8 mouse cellular contexts compared by ENCODE assay signal in genomic region chr4:9028475-9028874, GRCm38 (mm10).
A peak's percentile ranks its signal among the peaks of the same experiment; 100 is the strongest.
DNase-seq lines count a peak whose midpoint lies in the region; ATAC-seq and TF ChIP-seq lines count a peak whose summit lies in the region.

No protein-coding gene starts in this region.

- 1% methylated on average over 12 of the region's 12 CpGs for WGBS in forebrain, embryonic 14.5 days
- WGBS in hindbrain, postnatal 0 days = under 1% methylated on average over 12 of the region's 12 CpGs
- WGBS in liver, embryonic 13.5 days (ENCODE audit: insufficient replicate concordance) = 2% methylated on average over 12 of the region's 12 CpGs
- under 1% methylated on average over 12 of the region's 12 CpGs for whole genome bisulfite sequencing in neural tube, embryonic 14.5 days

- no peaks in the 10 kb centered on the region for H3K9me3 ChIP-seq in forebrain, embryonic 14.5 days (replicated peaks; ENCODE audit: control insufficient read depth, low read length)
- H3K9me3 ChIP-seq in hindbrain, postnatal 0 days (ENCODE audit: low read length) = no peaks in the 10 kb centered on the region
- H3K9me3 ChIP-seq in liver, embryonic 13.5 days (replicated peaks) = no peaks in the 10 kb centered on the region
- no peaks in the 10 kb centered on the region for H3K9me3 ChIP-seq in neural tube, embryonic 14.5 days (ENCODE audit: control insufficient read depth, low read length)

- ATAC-seq in forebrain, embryonic 14.5 days = peak; percentile 31; the same call in 1 of the 2 replicates
- ATAC-seq in hindbrain, postnatal 0 days = 0 out of 2 replicates have a peak, but pooled peaks have one; percentile 22
- ATAC-seq in liver, embryonic 13.5 days (ENCODE audit: low read depth) = no peak
- peak; percentile 26; the same call in 1 of the 2 replicates for ATAC-seq in neural tube, embryonic 14.5 days (ENCODE audit: low read depth)

- H3K27ac ChIP-seq in left cerebral cortex, adult 2 months = peak overlapping the region; percentile 26; the same call in 1 of the 2 replicates
- peak overlapping the region; percentile 61 for H3K27ac ChIP-seq in forebrain, embryonic 14.5 days (ENCODE audit: low read depth, low read length)
- H3K27ac ChIP-seq in hindbrain, postnatal 0 days = peak overlapping the region; percentile 57
- no peak overlapping the region for H3K27ac ChIP-seq in liver, embryonic 13.5 days
- no peak overlapping the region for H3K27ac ChIP-seq in neural tube, embryonic 14.5 days (ENCODE audit: low read depth, low read length)

- TF ChIP-seq CTCF in left cerebral cortex, adult 2 months (IDR thresholded peaks at IDR 0.05) = no peak
- no peak for TF ChIP-seq CTCF in hindbrain, postnatal 0 days (IDR thresholded peaks at IDR 0.05; ENCODE audit: low read depth)

- peak overlapping the region; percentile 49 for H3K4me3 ChIP-seq in left cerebral cortex, adult 2 months
- peak overlapping the region; percentile 32 for H3K4me3 ChIP-seq in forebrain, embryonic 14.5 days (ENCODE audit: low read depth, low read length)
- H3K4me3 ChIP-seq in hindbrain, postnatal 0 days (ENCODE audit: low read length) = peak overlapping the region; percentile 37
- peak overlapping the region; percentile 46 for H3K4me3 ChIP-seq in liver, embryonic 13.5 days (replicated peaks)
- H3K4me3 ChIP-seq in neural tube, embryonic 14.5 days (ENCODE audit: low read depth, low read length) = peak overlapping the region; percentile 30

- peak; percentile 25 to 35 for DNase-seq in left cerebral cortex, adult 2 months (ENCODE audit: extremely low spot score in 1 of 2, low spot score in 2 of 2)
- no peak for DNase-seq in left cerebral cortex, adult 9 months (ENCODE audit: low spot score in 2 of 2)
- DNase-seq in brain, adult 2 months (ENCODE audit: low read depth, low spot score) = peak; percentile 68
- peak; percentile 88 for DNase-seq in forebrain, embryonic 14.5 days (ENCODE audit: low spot score)
- peak; percentile 83 for DNase-seq in hindbrain, postnatal 0 days (ENCODE audit: low spot score)
- DNase-seq in liver, embryonic 13.5 days = no peak
- no peak for DNase-seq in spleen, postnatal 14 days (ENCODE audit: low spot score in 2 of 2)

- H3K4me1 ChIP-seq in forebrain, embryonic 14.5 days (ENCODE audit: control insufficient read depth, insufficient read depth, low read length) = peaks cover 25% of the 10 kb centered on the region
- H3K4me1 ChIP-seq in hindbrain, postnatal 0 days (ENCODE audit: insufficient read depth, low read length) = 0 out of 2 replicates have a peak, but pooled peaks cover 3% of the 10 kb centered on the region
- peaks cover 12% of the 10 kb centered on the region for H3K4me1 ChIP-seq in liver, embryonic 13.5 days (replicated peaks)
- peaks cover 11% of the 10 kb centered on the region; the same call in 1 of the 2 replicates for H3K4me1 ChIP-seq in neural tube, embryonic 14.5 days (ENCODE audit: control insufficient read depth, insufficient read depth, low read length)

- no peaks in the 10 kb centered on the region for H3K27me3 ChIP-seq in forebrain, embryonic 14.5 days (replicated peaks; ENCODE audit: control insufficient read depth, insufficient read depth, low read length)
- no peaks in the 10 kb centered on the region for H3K27me3 ChIP-seq in hindbrain, postnatal 0 days (ENCODE audit: insufficient read depth, low read length)
- no peaks in the 10 kb centered on the region for H3K27me3 ChIP-seq in liver, embryonic 13.5 days
- H3K27me3 ChIP-seq in neural tube, embryonic 14.5 days (ENCODE audit: control insufficient read depth, insufficient read depth, low read length) = no peaks in the 10 kb centered on the region

- no peaks in the 10 kb centered on the region for H3K36me3 ChIP-seq in forebrain, embryonic 14.5 days (ENCODE audit: control insufficient read depth, insufficient read depth, low read length)
- H3K36me3 ChIP-seq in hindbrain, postnatal 0 days (ENCODE audit: insufficient read depth, low read length) = no peaks in the 10 kb centered on the region
- H3K36me3 ChIP-seq in liver, embryonic 13.5 days = no peaks in the 10 kb centered on the region
- no peaks in the 10 kb centered on the region for H3K36me3 ChIP-seq in neural tube, embryonic 14.5 days (ENCODE audit: control insufficient read depth, insufficient read depth, low read length)

- intact Hi-C loops in left cerebral cortex, adult 2 months (cut with DNase I) = loop anchor here (2.0 to 5.0 kb wide), 5 partner anchors 68 to 531 kb away; no protein-coding TSS in a partner anchor

- peak overlapping the region; percentile 62 for H3K9ac ChIP-seq in forebrain, embryonic 14.5 days (ENCODE audit: low read length)
- peak overlapping the region; percentile 49 for H3K9ac ChIP-seq in hindbrain, postnatal 0 days (replicated peaks; ENCODE audit: low read length)
- 0 out of 2 replicates have a peak overlapping the region, but pooled peaks have one; percentile 30 for H3K9ac ChIP-seq in liver, embryonic 13.5 days
- H3K9ac ChIP-seq in neural tube, embryonic 14.5 days (replicated peaks; ENCODE audit: low read depth, low read length) = peak overlapping the region; percentile 42; the same call in 1 of the 2 replicates

- peak overlapping the region; percentile 79 for H3K4me2 ChIP-seq in forebrain, embryonic 14.5 days (ENCODE audit: low read length)
- peak overlapping the region; percentile 84 for H3K4me2 ChIP-seq in hindbrain, postnatal 0 days (ENCODE audit: low read depth, low read length)
- peak overlapping the region; percentile 65 for H3K4me2 ChIP-seq in liver, embryonic 13.5 days
- H3K4me2 ChIP-seq in neural tube, embryonic 14.5 days (ENCODE audit: low read depth, low read length) = peak overlapping the region; percentile 94

Comparison
In these comparisons a context has a peak if more than half of its experiments do, and no peak if none do; other contexts are left out.
1. DNase-seq: peak in left cerebral cortex, adult 2 months (2 of 2), brain, adult 2 months (single experiment), forebrain, embryonic 14.5 days (single experiment) and hindbrain, postnatal 0 days (single experiment); none in left cerebral cortex, adult 9 months (0 of 2), liver, embryonic 13.5 days (single experiment) and spleen, postnatal 14 days (0 of 2).
2. H3K27ac ChIP-seq: peak in left cerebral cortex, adult 2 months (single experiment), forebrain, embryonic 14.5 days (single experiment) and hindbrain, postnatal 0 days (single experiment); none in liver, embryonic 13.5 days (single experiment) and neural tube, embryonic 14.5 days (single experiment).
3. Peak in every context shown above with its lines, with median percentiles within 50 percentile points of each other: H3K4me3 ChIP-seq, H3K4me2 ChIP-seq and H3K9ac ChIP-seq.